In genomic region chr8:122311115-122311514, GRCm38 (mm10) we compare ENCODE assay signal across 27 mouse cellular contexts. TPM values are rescaled to one million over a fixed set of nuclear protein-coding genes. Genes with fewer than 3 reads are reported as not detected.
DNase-seq lines count a peak whose midpoint lies in the region; ATAC-seq and TF ChIP-seq lines count a peak whose summit lies in the region.
"Had no signal": no experiment of that assay in that cellular context is flagged by ENCODE, and none has a peak within 500 bp of the region (broad histone marks: within the 10 kb centered on the region; RNA-seq: fewer than 3 reads in every experiment).

No protein-coding gene starts in this region.

- H3K27ac ChIP-seq in heart, embryonic 13.5 days (replicated peaks), result peak overlapping the region; percentile 81
- H3K27ac ChIP-seq in heart, adult 2 months, result no peak overlapping the region
- H3K27ac ChIP-seq in stomach, embryonic 14.5 days (ENCODE audit: low read length), result peak overlapping the region; percentile 52; the same call in 1 of the 2 replicates
- H3K27ac ChIP-seq in stomach, postnatal 0 days (replicated peaks), result no peak overlapping the region
- peak overlapping the region; percentile 96 for H3K27ac ChIP-seq in liver, embryonic 14.5 days
- H3K27ac ChIP-seq: embryonic facial prominence, embryonic 12.5 days; forebrain, embryonic 15.5 days; hindbrain, embryonic 13.5 days; kidney, embryonic 15.5 days; neural tube, embryonic 15.5 days had no signal

- H3K4me2 ChIP-seq in heart, embryonic 13.5 days, result peak overlapping the region; percentile 31; the same call in 1 of the 2 replicates
- H3K4me2 ChIP-seq in stomach, embryonic 14.5 days (replicated peaks; ENCODE audit: low read depth, low read length), result no peak overlapping the region; the same call in 1 of the 2 replicates
- H3K4me2 ChIP-seq in stomach, postnatal 0 days (replicated peaks; ENCODE audit: low read depth), result no peak overlapping the region
- H3K4me2 ChIP-seq in liver, embryonic 14.5 days (ENCODE audit: low read depth), result peak overlapping the region; percentile 72
- H3K4me2 ChIP-seq: embryonic facial prominence, embryonic 12.5 days; forebrain, embryonic 15.5 days; hindbrain, embryonic 13.5 days; kidney, embryonic 15.5 days; neural tube, embryonic 15.5 days; stomach, embryonic 15.5 days had no signal

- H3K4me1 ChIP-seq in heart, embryonic 13.5 days, result peaks cover 100% of the 10 kb centered on the region
- peaks cover 18% of the 10 kb centered on the region for H3K4me1 ChIP-seq in heart, adult 2 months (ENCODE audit: control insufficient read depth, insufficient read depth, low read length)
- peaks cover 27% of the 10 kb centered on the region for H3K4me1 ChIP-seq in stomach, embryonic 14.5 days (ENCODE audit: control insufficient read depth, insufficient read depth, low read length)
- H3K4me1 ChIP-seq in stomach, postnatal 0 days (replicated peaks; ENCODE audit: control insufficient read depth, insufficient read depth), result no peaks in the 10 kb centered on the region
- H3K4me1 ChIP-seq in liver, embryonic 14.5 days (replicated peaks; ENCODE audit: control insufficient read depth in 2 of 2, insufficient read depth in 2 of 2, low read length in 1 of 2), result peaks cover 96 to 98% of the 10 kb centered on the region in 2 experiments
- H3K4me1 ChIP-seq: embryonic facial prominence, embryonic 12.5 days had no signal

- no peak for DNase-seq in heart, adult 2 months
- no peak for DNase-seq in stomach, postnatal 0 days (ENCODE audit: low spot score)
- no peak for DNase-seq in liver, embryonic 14.5 days (ENCODE audit: low read depth in 3 of 3, low spot score in 3 of 3)
- no peak for DNase-seq in cerebellum, adult 11-12 months
- DNase-seq in layer of hippocampus, adult 11-12 months (ENCODE audit: low spot score), result no peak
- DNase-seq: adrenal gland, adult 2 months; B cell, adult 2 months; cerebellum, adult 9-10 months; gastrocnemius, postnatal 25 days; midbrain, embryonic 14.5 days; right cerebral cortex, postnatal 14 days; spleen, adult 18-20 months had no signal

- TF ChIP-seq POLR2A in heart, adult 2 months (IDR thresholded peaks at IDR 0.05; ENCODE audit: insufficient read depth, low read depth, low read length), result no peak

- no peaks in the 10 kb centered on the region for H3K9me3 ChIP-seq in heart, embryonic 13.5 days
- no peaks in the 10 kb centered on the region for H3K9me3 ChIP-seq in stomach, embryonic 14.5 days (ENCODE audit: control insufficient read depth, low read depth, low read length)
- H3K9me3 ChIP-seq in stomach, postnatal 0 days (ENCODE audit: control insufficient read depth, low read length), result no peaks in the 10 kb centered on the region
- H3K9me3 ChIP-seq in liver, embryonic 14.5 days (ENCODE audit: control insufficient read depth, low read length), result no peaks in the 10 kb centered on the region
- H3K9me3 ChIP-seq: embryonic facial prominence, embryonic 12.5 days; forebrain, embryonic 15.5 days; hindbrain, embryonic 13.5 days; kidney, embryonic 15.5 days; neural tube, embryonic 15.5 days; stomach, embryonic 15.5 days had no signal

- H3K27me3 ChIP-seq in heart, embryonic 13.5 days (replicated peaks), result no peaks in the 10 kb centered on the region
- H3K27me3 ChIP-seq in heart, adult 2 months (ENCODE audit: control insufficient read depth, insufficient read depth, low read length), result no peaks in the 10 kb centered on the region
- no peaks in the 10 kb centered on the region for H3K27me3 ChIP-seq in stomach, embryonic 14.5 days (ENCODE audit: control insufficient read depth, insufficient read depth, low read length)
- no peaks in the 10 kb centered on the region for H3K27me3 ChIP-seq in stomach, postnatal 0 days (ENCODE audit: control insufficient read depth, insufficient read depth, low read length)
- H3K27me3 ChIP-seq in liver, embryonic 14.5 days (ENCODE audit: control insufficient read depth, insufficient read depth, low read length), result no peaks in the 10 kb centered on the region
- H3K27me3 ChIP-seq: embryonic facial prominence, embryonic 12.5 days; forebrain, embryonic 15.5 days; hindbrain, embryonic 13.5 days; kidney, embryonic 15.5 days; neural tube, embryonic 15.5 days; stomach, embryonic 15.5 days had no signal

- intact Hi-C loops in heart, adult 2 months (cut with DNase I), result no loop called here

- no peak for ATAC-seq in heart, embryonic 13.5 days (ENCODE audit: extremely low read depth, insufficient number of reproducible peaks, low FRiP score, low TSS enrichment)
- no peak for ATAC-seq in stomach, embryonic 14.5 days (ENCODE audit: insufficient number of reproducible peaks, insufficient read depth, low FRiP score, low read depth)
- no peak for ATAC-seq in stomach, postnatal 0 days (ENCODE audit: low FRiP score, low TSS enrichment)
- no peak for ATAC-seq in liver, embryonic 14.5 days (ENCODE audit: insufficient read depth)
- ATAC-seq: forebrain, embryonic 15.5 days had no signal

- peak overlapping the region; percentile 70 for H3K9ac ChIP-seq in heart, embryonic 13.5 days
- H3K9ac ChIP-seq in heart, adult 2 months (ENCODE audit: low read depth, low read length), result no peak overlapping the region
- no peak overlapping the region for H3K9ac ChIP-seq in stomach, embryonic 14.5 days (replicated peaks; ENCODE audit: low read depth, low read length)
- no peak overlapping the region for H3K9ac ChIP-seq in stomach, postnatal 0 days (ENCODE audit: low read length)
- peak overlapping the region; percentile 79 for H3K9ac ChIP-seq in liver, embryonic 14.5 days (replicated peaks)
- H3K9ac ChIP-seq: embryonic facial prominence, embryonic 12.5 days; forebrain, embryonic 15.5 days; hindbrain, embryonic 13.5 days; kidney, embryonic 15.5 days; neural tube, embryonic 15.5 days; stomach, embryonic 15.5 days had no signal

- no peak for TF ChIP-seq EP300 in heart, adult 2 months (IDR thresholded peaks at IDR 0.05; ENCODE audit: insufficient read depth, low read depth, low read length)
- TF ChIP-seq EP300 in stomach, postnatal 0 days (optimal IDR thresholded peaks at IDR 0.05), result no peak
- TF ChIP-seq EP300 in liver, embryonic 14.5 days (IDR thresholded peaks at IDR 0.05; ENCODE audit: low read depth), result no peak

- TF ChIP-seq CTCF in heart, adult 2 months (IDR thresholded peaks at IDR 0.05), result no peak
- TF ChIP-seq CTCF in stomach, postnatal 0 days (IDR thresholded peaks at IDR 0.05; ENCODE audit: low read depth), result no peak
- no peak for TF ChIP-seq CTCF in liver, embryonic 14.5 days (IDR thresholded peaks at IDR 0.05; ENCODE audit: low read depth)

- no peaks in the 10 kb centered on the region for H3K79me2 ChIP-seq in heart, adult 2 months (replicated peaks; ENCODE audit: control insufficient read depth, insufficient read depth, low read length)

- H3K36me3 ChIP-seq in heart, embryonic 13.5 days, result peaks cover 87% of the 10 kb centered on the region
- no peaks in the 10 kb centered on the region for H3K36me3 ChIP-seq in heart, adult 2 months (ENCODE audit: control insufficient read depth, insufficient read depth, low read length)
- peaks cover 8% of the 10 kb centered on the region for H3K36me3 ChIP-seq in stomach, embryonic 14.5 days (ENCODE audit: control insufficient read depth, insufficient read depth, low read length)
- 0 out of 2 replicates have a peak, but pooled peaks cover 2% of the 10 kb centered on the region for H3K36me3 ChIP-seq in stomach, postnatal 0 days (ENCODE audit: control insufficient read depth, insufficient read depth, low read length)
- peaks cover 91% of the 10 kb centered on the region for H3K36me3 ChIP-seq in liver, embryonic 14.5 days (replicated peaks; ENCODE audit: control insufficient read depth, insufficient read depth, low read depth)
- H3K36me3 ChIP-seq: embryonic facial prominence, embryonic 12.5 days; forebrain, embryonic 15.5 days; hindbrain, embryonic 13.5 days; neural tube, embryonic 15.5 days had no signal

- WGBS in heart, embryonic 13.5 days, result 63% methylated on average over 2 of the region's 2 CpGs
- 90% methylated on average over 2 of the region's 2 CpGs for WGBS in heart, adult 2 months
- 54% methylated on average over 2 of the region's 2 CpGs for WGBS in stomach, embryonic 14.5 days
- WGBS in stomach, postnatal 0 days, result 60% methylated on average over 2 of the region's 2 CpGs
- 59% methylated on average over 2 of the region's 2 CpGs for WGBS in liver, embryonic 14.5 days (ENCODE audit: insufficient replicate concordance)

- H3K4me3 ChIP-seq in heart, embryonic 13.5 days, result no peak overlapping the region
- no peak overlapping the region for H3K4me3 ChIP-seq in heart, adult 2 months
- H3K4me3 ChIP-seq in stomach, embryonic 14.5 days (ENCODE audit: low read depth, low read length), result no peak overlapping the region
- H3K4me3 ChIP-seq in stomach, postnatal 0 days (ENCODE audit: low read depth, low read length), result no peak overlapping the region
- no peak overlapping the region for H3K4me3 ChIP-seq in liver, embryonic 14.5 days (ENCODE audit: insufficient read depth in 1 of 2, low read depth in 2 of 2, low read length in 2 of 2)
- H3K4me3 ChIP-seq: embryonic facial prominence, embryonic 12.5 days; erythroblast, embryonic 14.5 days; forebrain, embryonic 15.5 days; hindbrain, embryonic 13.5 days; kidney, embryonic 15.5 days; myocyte; neural tube, embryonic 15.5 days; stomach, embryonic 15.5 days had no signal

RNA-seq across cellular contexts. Expression of gene Zfpm1, which starts 29.2 kb away (rescaled TPM):
- polyA plus RNA-seq in heart, embryonic 13.5 days (2015; fragmentation: Nextera tagmentation; extraction: Ambion mirVana), result 3.8 TPM in 2 replicates
- 10 to 100 TPM; 21.2 to 24.6 TPM for total RNA-seq in heart, adult 2 months (2021)
- polyA plus RNA-seq in heart, adult 2 months (2012; rRNA removed), result 20.0 and 20.9 TPM in 2 replicates
- 3.1 TPM in 2 replicates for polyA plus RNA-seq in stomach, embryonic 14.5 days (2014; fragmentation: Nextera tagmentation; extraction: Ambion mirVana)
- 2.3 and 2.8 TPM in 2 replicates for polyA plus RNA-seq in stomach, postnatal 0 days (2015; fragmentation: Nextera tagmentation; extraction: Ambion mirVana)
- 69.6 and 80.3 TPM in 2 replicates for polyA plus RNA-seq in liver, embryonic 14.5 days (2012; rRNA removed)
- polyA plus RNA-seq in liver, embryonic 14.5 days (2014; fragmentation: Nextera tagmentation; extraction: Ambion mirVana), result 13.3 and 16.2 TPM in 2 replicates

RNA-seq across cellular contexts. Expression of gene Trhr2, which starts 49.4 kb away (rescaled TPM):
- not detected in 2 replicates for polyA plus RNA-seq in heart, embryonic 13.5 days (2015; fragmentation: Nextera tagmentation; extraction: Ambion mirVana)
- total RNA-seq in heart, adult 2 months (2021), result not detected
- not detected in 2 replicates for polyA plus RNA-seq in heart, adult 2 months (2012; rRNA removed)
- not detected in 2 replicates for polyA plus RNA-seq in stomach, embryonic 14.5 days (2014; fragmentation: Nextera tagmentation; extraction: Ambion mirVana)
- polyA plus RNA-seq in stomach, postnatal 0 days (2015; fragmentation: Nextera tagmentation; extraction: Ambion mirVana), result not detected in 2 replicates
- polyA plus RNA-seq in liver, embryonic 14.5 days (2012; rRNA removed), result not detected in 2 replicates
- not detected in 2 replicates for polyA plus RNA-seq in liver, embryonic 14.5 days (2014; fragmentation: Nextera tagmentation; extraction: Ambion mirVana)
- total RNA-seq: adrenal gland, adult 2 months; gastrocnemius, postnatal 25 days had no signal
- polyA plus RNA-seq: adrenal gland, adult 2 months; erythroblast, embryonic 14.5 days; forebrain, embryonic 15.5 days; heart, postnatal 0 days; hindbrain, embryonic 13.5 days; intestine, embryonic 14.5 days; kidney, embryonic 15.5 days; large intestine, adult 2 months; lung, embryonic 16.5 days; midbrain, embryonic 14.5 days; myocyte; stomach, embryonic 15.5 days; thymus, postnatal 0 days had no signal

Comparison
In these comparisons a context has a peak if more than half of its experiments do, and no peak if none do; other contexts are left out.
1. H3K27ac ChIP-seq: peak in heart, embryonic 13.5 days (single experiment), stomach, embryonic 14.5 days (single experiment) and liver, embryonic 14.5 days (single experiment); none in heart, adult 2 months (single experiment) and stomach, postnatal 0 days (single experiment).
2. H3K9ac ChIP-seq: peak in heart, embryonic 13.5 days (single experiment) and liver, embryonic 14.5 days (single experiment); none in heart, adult 2 months (single experiment), stomach, embryonic 14.5 days (single experiment) and stomach, postnatal 0 days (single experiment).
3. H3K4me2 ChIP-seq: peak in heart, embryonic 13.5 days (single experiment) and liver, embryonic 14.5 days (single experiment); none in stomach, embryonic 14.5 days (single experiment) and stomach, postnatal 0 days (single experiment).